ENCODE assay signal across 19 mouse cellular contexts in genomic region chr3:59140115-59140514, GRCm38 (mm10). TPM values are rescaled to one million over a fixed set of nuclear protein-coding genes. Genes with fewer than 3 reads are reported as not detected.
"Had no signal": no experiment of that assay in that cellular context is flagged by ENCODE, and none has a peak within 500 bp of the region (broad histone marks: within the 10 kb centered on the region; RNA-seq: fewer than 3 reads in every experiment).

No protein-coding gene starts in this region.

- H3K36me3 ChIP-seq: limb, embryonic 10.5 days; limb, embryonic 13.5 days; midbrain, embryonic 15.5 days; neural tube, embryonic 12.5 days; neural tube, embryonic 15.5 days had no signal

- DNase-seq: layer of hippocampus, adult 9-11 months; liver, postnatal 0 days; right cerebral cortex, adult 18-20 months; right cerebral cortex, postnatal 14 days; right cerebral cortex, postnatal 4 days; thymus, adult 2 months; thymus, postnatal 25 days had no signal

- H3K9ac ChIP-seq: limb, embryonic 13.5 days; liver, embryonic 14.5 days; liver, postnatal 0 days; midbrain, embryonic 15.5 days; neural tube, embryonic 12.5 days; neural tube, embryonic 15.5 days had no signal

- H3K4me1 ChIP-seq: limb, embryonic 13.5 days; midbrain, embryonic 15.5 days; neural tube, embryonic 12.5 days; neural tube, embryonic 15.5 days had no signal

- H3K27me3 ChIP-seq: limb, embryonic 13.5 days; midbrain, embryonic 15.5 days; neural tube, embryonic 12.5 days; neural tube, embryonic 15.5 days had no signal

- H3K9me3 ChIP-seq: limb, embryonic 10.5 days; limb, embryonic 13.5 days; midbrain, embryonic 15.5 days; neural tube, embryonic 12.5 days; neural tube, embryonic 15.5 days had no signal

- H3K27ac ChIP-seq: kidney, postnatal 0 days; limb, embryonic 10.5 days; limb, embryonic 13.5 days; liver, embryonic 14.5 days; midbrain, embryonic 15.5 days; neural tube, embryonic 12.5 days; neural tube, embryonic 15.5 days had no signal

- H3K4me2 ChIP-seq: limb, embryonic 13.5 days; midbrain, embryonic 11.5 days; midbrain, embryonic 15.5 days; neural tube, embryonic 12.5 days; neural tube, embryonic 15.5 days had no signal

- H3K4me3 ChIP-seq: layer of hippocampus, adult 2 months; limb, embryonic 10.5 days; limb, embryonic 13.5 days; midbrain, embryonic 15.5 days; neural tube, embryonic 12.5 days; neural tube, embryonic 15.5 days had no signal

- ATAC-seq: intestine, postnatal 0 days; liver, postnatal 0 days; midbrain, embryonic 15.5 days had no signal

RNA-seq across cellular contexts. Expression of gene Gpr87, which starts 54.8 kb away (rescaled TPM):
- polyA plus RNA-seq: intestine, postnatal 0 days; large intestine, adult 2 months; liver, adult 2 months; liver, embryonic 14.5 days; liver, postnatal 0 days had no signal
